Mouse (Mus musculus): ENCODE results near the gene Mpp4. TPM values are rescaled to one million over a fixed set of nuclear protein-coding genes. Genes with fewer than 3 reads are reported as not detected.

The Mpp4 gene
- polyA plus RNA-seq, 1 experiment, result 0.12 TPM

- H3K9me3 ChIP-seq, result no peaks in the 10 kb centered on the region
- H3K27me3 ChIP-seq (replicated peaks), result no peaks in the 10 kb centered on the region
- H3K4me3 ChIP-seq (replicated peaks), result no peak overlapping the region
- H3K4me1 ChIP-seq, result no peaks in the 10 kb centered on the region
- peaks cover 77% of the 10 kb centered on the region for H3K36me3 ChIP-seq (replicated peaks; ENCODE audit: low read length)
- TF ChIP-seq GATA1 (IDR thresholded peaks at IDR 0.05; ENCODE audit: borderline replicate concordance, low read length), result no peak
- no peak for TF ChIP-seq FLI1 (IDR thresholded peaks at IDR 0.05; ENCODE audit: low read length)
Measured at GRCm38 (mm10) chr1:59110524-59110923, 52.7 kb downstream of the Mpp4 start.

- TF ChIP-seq FLI1 (IDR thresholded peaks at IDR 0.05; ENCODE audit: low read length) (no peak), GATA1 (IDR thresholded peaks at IDR 0.05; ENCODE audit: borderline replicate concordance, low read length) (no peak)
- Histone ChIP-seq H3K4me3 (replicated peaks) (no peak overlapping the region), H3K27me3 (replicated peaks) (no peaks in the 10 kb centered on the region)
Measured at GRCm38 (mm10) chr1:59102071-59102470, 61.1 kb downstream of the Mpp4 start.

GRCm38 (mm10) chr1:59101020-59101419, 62.2 kb downstream of the Mpp4 start:
- Histone ChIP-seq H3K4me1 (no peaks in the 10 kb centered on the region), H3K9me3 (no peaks in the 10 kb centered on the region), H3K4me3 (replicated peaks) (no peak overlapping the region), H3K27me3 (replicated peaks) (no peaks in the 10 kb centered on the region), H3K36me3 (replicated peaks; ENCODE audit: low read length) (peaks cover 36% of the 10 kb centered on the region)
- TF ChIP-seq FLI1 (IDR thresholded peaks at IDR 0.05; ENCODE audit: low read length), result no peak
- no peak for TF ChIP-seq GATA1 (IDR thresholded peaks at IDR 0.05; ENCODE audit: borderline replicate concordance, low read length)

More at GRCm38 (mm10) chr1:59102071-59102470, 61.1 kb downstream of the Mpp4 start:
- H3K4me1 ChIP-seq, result no peaks in the 10 kb centered on the region
- peaks cover 46% of the 10 kb centered on the region for H3K36me3 ChIP-seq (replicated peaks; ENCODE audit: low read length)
- no peaks in the 10 kb centered on the region for H3K9me3 ChIP-seq

- Histone ChIP-seq H3K27me3 (replicated peaks) (no peaks in the 10 kb centered on the region), H3K9me3 (peaks cover 7% of the 10 kb centered on the region; the same call in 1 of the 2 replicates), H3K4me1 (no peaks in the 10 kb centered on the region), H3K4me3 (replicated peaks) (no peak within 1 kb of the TSS), H3K36me3 (replicated peaks; ENCODE audit: low read length) (peaks cover 6% of the 10 kb centered on the region)
- no peak for TF ChIP-seq FLI1 (IDR thresholded peaks at IDR 0.05; ENCODE audit: low read length)
- no peak for TF ChIP-seq GATA1 (IDR thresholded peaks at IDR 0.05; ENCODE audit: borderline replicate concordance, low read length)
Measured at GRCm38 (mm10) chr1:59094705-59095104, 68.5 kb downstream of the Mpp4 start, which contains the start of gene C2cd6. Gene C2cd6, minus strand, starts transcription at chr1:59094900.

Other genes with a start within 250 kb of the Mpp4 start
- 24.8 and 64.1 TPM in 2 replicates for gene Trak2, start 190.0 kb downstream of the Mpp4 start, polyA plus RNA-seq (2012; ENCODE audit: insufficient read depth, low replicate concordance)
- gene Stradb, start 189.9 kb downstream of the Mpp4 start, polyA plus RNA-seq (2012; ENCODE audit: insufficient read depth, low replicate concordance), result 5.1 and 8.0 TPM in 2 replicates
- gene C2cd6, start 68.5 kb downstream of the Mpp4 start, polyA plus RNA-seq (2012; ENCODE audit: insufficient read depth, low replicate concordance), result not detected in 2 replicates
- gene Tmem237, start 43.0 kb downstream of the Mpp4 start, polyA plus RNA-seq (2012; ENCODE audit: insufficient read depth, low replicate concordance), result 5.0 TPM in 1 of 2 replicates, not detected in the other
- gene Als2, start 73.8 kb upstream of the Mpp4 start, polyA plus RNA-seq (2012; ENCODE audit: insufficient read depth, low replicate concordance), result 0.69 TPM in 1 of 2 replicates, not detected in the other
- gene Cdk15, start 93.5 kb upstream of the Mpp4 start, polyA plus RNA-seq (2012; ENCODE audit: insufficient read depth, low replicate concordance), result not detected in 2 replicates